Mouse (Mus musculus) midbrain, embryonic 14.5 days (tissue): Measurements from ENCODE around the gene Fgfr3. TPM values are rescaled to one million over a fixed set of nuclear protein-coding genes. Genes with fewer than 3 reads are reported as not detected.

ENCODE experiments used
- ATAC-seq: fragments of 200-750 bp; cut with Nextera tagmentation; 2 replicates; pipeline ENCODE4 v1.8.0; 2017; ENCODE audit warnings: moderate number of reproducible peaks, moderate library complexity; ENCODE audit not compliant: low FRiP score, low TSS enrichment
- DNase-seq: peaks from one replicate; pipeline ENCODE4 v3.0.0-alpha.2; 2015
- H3K27ac ChIP-seq: fragments of 300-500 bp; sonication (generic); replicated peaks from 2 replicates; pipeline ENCODE4 v1.5.1; 2014; ENCODE audit warnings: mild to moderate bottlenecking, low read depth, low read length, moderate library complexity
- H3K27me3 ChIP-seq: fragments of 300-500 bp; sonication (generic); 2 replicates; pipeline ENCODE4 v1.6.1; 2014; ENCODE audit warnings: low read length, control low read depth, mixed read lengths; ENCODE audit not compliant: control insufficient read depth, insufficient read depth
- H3K36me3 ChIP-seq: fragments of 300-500 bp; sonication (generic); 2 replicates; pipeline ENCODE4 v1.6.1; 2014; ENCODE audit warnings: low read length, control low read depth; ENCODE audit not compliant: control insufficient read depth, insufficient read depth
- H3K4me1 ChIP-seq: fragments of 300-500 bp; sonication (generic); 2 replicates; pipeline ENCODE4 v1.6.1; 2014; ENCODE audit warnings: mild to moderate bottlenecking, antibody characterized with exemption, low read length, control low read depth; ENCODE audit not compliant: control insufficient read depth, insufficient read depth
- H3K4me2 ChIP-seq: fragments of 300-500 bp; sonication (generic); 2 replicates; pipeline ENCODE4 v1.6.1; 2014; ENCODE audit warnings: mild to moderate bottlenecking, low read length, moderate library complexity
- H3K4me3 ChIP-seq: fragments of 300-500 bp; sonication (generic); replicated peaks from 2 replicates; pipeline ENCODE4 v1.5.1; 2014; ENCODE audit warnings: low read depth, low read length
- H3K9ac ChIP-seq: fragments of 300-500 bp; sonication (generic); replicated peaks from 2 replicates; pipeline ENCODE4 v1.6.1; 2014; ENCODE audit warnings: mild to moderate bottlenecking, low read length, moderate library complexity
- H3K9me3 ChIP-seq: fragments of 300-500 bp; sonication (generic); 2 replicates; pipeline ENCODE4 v1.6.1; 2016; ENCODE audit warnings: low read length, control low read depth, mixed read lengths; ENCODE audit not compliant: control insufficient read depth
- WGBS: fragments of 180-500 bp; shearing (Covaris S2); extraction: QIAGEN DNeasy Blood & Tissue Kit; methylation state at CpG from one replicate; pipeline ENCODE4 v1.1.7; 2014; 5-methylcytosine and 5-hydroxymethylcytosine counted together
- polyA plus RNA-seq: library from polyadenylated mRNA; unstranded; fragments of >200 nt; fragmentation: Nextera tagmentation; extraction: Ambion mirVana; gene quantifications from 2 replicates; pipeline ENCODE4 v1.2.1, GENCODE M21; 2014

Gene Fgfr3
- polyA plus RNA-seq, 1 experiment from 2014 or later, result 21.3 TPM

GRCm38 (mm10) chr5:33726891-33727290 is 5.4 kb downstream of the Fgfr3 start:
- Histone ChIP-seq H3K27me3 (peaks cover 16% of the 10 kb centered on the region), H3K4me1 (peaks cover 17% of the 10 kb centered on the region; the same call in 1 of the 2 replicates), H3K36me3 (peaks cover 14% of the 10 kb centered on the region; the same call in 1 of the 2 replicates), H3K4me2 (0 out of 2 replicates have a peak overlapping the region, but pooled peaks have one; percentile 96), H3K9me3 (no peaks in the 10 kb centered on the region), H3K4me3 (no peak overlapping the region), H3K9ac (no peak overlapping the region), H3K27ac (no peak overlapping the region)
- ATAC-seq (no peak), DNase-seq (no peak)
- 71% methylated on average over 1 of the region's 1 CpGs for WGBS

- Histone ChIP-seq H3K36me3 (peaks cover 21% of the 10 kb centered on the region), H3K27me3 (peaks cover 16% of the 10 kb centered on the region), H3K4me1 (0 out of 2 replicates have a peak, but pooled peaks cover 5% of the 10 kb centered on the region), H3K27ac (no peak overlapping the region), H3K4me2 (no peak overlapping the region), H3K4me3 (no peak overlapping the region), H3K9me3 (no peaks in the 10 kb centered on the region), H3K9ac (no peak overlapping the region)
- 82% methylated on average over 7 of the region's 7 CpGs for WGBS
- no peak for DNase-seq
- ATAC-seq, result no peak
These were observed 7.4 kb downstream of the Fgfr3 start for GRCm38 (mm10) chr5:33728841-33729240.

- Histone ChIP-seq H3K4me2 (no peak overlapping the region), H3K4me1 (no peaks in the 10 kb centered on the region), H3K27me3 (peaks cover 7% of the 10 kb centered on the region; the same call in 1 of the 2 replicates), H3K27ac (no peak overlapping the region), H3K9ac (no peak overlapping the region), H3K4me3 (no peak overlapping the region), H3K9me3 (no peaks in the 10 kb centered on the region), H3K36me3 (peaks cover 27% of the 10 kb centered on the region)
- whole genome bisulfite sequencing, result 56% methylated on average over 5 of the region's 5 CpGs
- ATAC-seq, result no peak
- DNase-seq, result no peak
These were observed 9.0 kb downstream of the Fgfr3 start for GRCm38 (mm10) chr5:33730516-33730915.

GRCm38 (mm10) chr5:33731051-33731450 is 9.6 kb downstream of the Fgfr3 start:
- no peak overlapping the region for H3K4me3 ChIP-seq
- no peak for ATAC-seq
- H3K27ac ChIP-seq, result no peak overlapping the region
- peaks cover 29% of the 10 kb centered on the region for H3K36me3 ChIP-seq
- no peaks in the 10 kb centered on the region for H3K9me3 ChIP-seq
- no peak overlapping the region for H3K4me2 ChIP-seq
- peaks cover 7% of the 10 kb centered on the region; the same call in 1 of the 2 replicates for H3K27me3 ChIP-seq
- no peak overlapping the region for H3K9ac ChIP-seq
- no peak for DNase-seq
- no peaks in the 10 kb centered on the region for H3K4me1 ChIP-seq
- 67% methylated on average over 21 of the region's 21 CpGs for WGBS

DNA sequence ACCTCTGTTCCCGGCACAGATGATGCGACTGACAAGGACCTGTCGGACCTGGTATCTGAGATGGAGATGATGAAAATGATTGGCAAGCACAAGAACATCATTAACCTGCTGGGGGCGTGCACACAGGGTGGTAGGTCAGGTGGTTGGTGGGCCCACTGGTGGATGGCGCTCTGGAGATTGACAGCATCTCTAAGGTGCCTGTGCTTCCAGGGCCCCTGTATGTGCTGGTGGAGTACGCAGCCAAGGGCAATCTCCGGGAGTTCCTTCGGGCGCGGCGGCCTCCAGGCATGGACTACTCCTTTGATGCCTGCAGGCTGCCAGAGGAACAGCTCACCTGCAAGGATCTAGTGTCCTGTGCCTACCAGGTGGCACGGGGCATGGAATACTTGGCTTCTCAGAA is 12.4 kb downstream of the Fgfr3 start:
- ATAC-seq (no peak), DNase-seq (no peak)
- H3K4me3 ChIP-seq, result no peak overlapping the region
- no peak overlapping the region for H3K27ac ChIP-seq
- no peak overlapping the region for H3K9ac ChIP-seq
- H3K4me1 ChIP-seq, result no peaks in the 10 kb centered on the region
- no peaks in the 10 kb centered on the region for H3K27me3 ChIP-seq
- H3K4me2 ChIP-seq, result no peak overlapping the region
- WGBS, result 96% methylated on average over 12 of the region's 12 CpGs
- H3K36me3 ChIP-seq, result peaks cover 28% of the 10 kb centered on the region
- H3K9me3 ChIP-seq, result no peaks in the 10 kb centered on the region

DNA sequence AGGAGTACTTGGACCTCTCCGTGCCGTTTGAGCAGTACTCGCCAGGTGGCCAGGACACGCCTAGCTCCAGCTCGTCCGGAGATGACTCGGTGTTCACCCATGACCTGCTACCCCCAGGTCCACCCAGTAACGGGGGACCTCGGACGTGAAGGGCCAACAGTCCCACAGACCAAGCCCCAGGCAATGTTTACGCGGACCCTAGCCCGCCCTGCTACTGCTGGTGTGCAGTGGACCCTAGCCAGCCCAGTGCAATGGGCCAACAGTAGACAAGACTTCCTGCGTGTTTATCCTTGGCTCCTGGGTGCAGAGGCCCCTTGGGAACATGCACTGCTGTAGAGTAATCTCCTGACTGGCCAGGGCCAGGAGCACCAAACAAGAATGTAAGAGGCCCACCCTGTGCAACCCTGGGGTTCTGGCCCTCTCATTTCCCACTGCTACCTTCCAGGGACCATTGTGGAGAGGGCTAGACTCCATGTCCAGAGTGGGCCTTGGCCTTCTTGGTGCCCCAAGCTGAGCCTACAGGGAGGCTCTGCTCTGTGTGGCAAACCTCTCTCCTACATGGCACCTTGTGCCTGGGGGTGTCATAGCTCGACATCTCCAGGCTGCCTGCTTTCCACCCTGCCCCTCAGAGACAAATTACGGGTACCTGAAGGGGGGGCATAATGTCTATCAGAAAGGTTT is 14.1 kb downstream of the Fgfr3 start:
- H3K36me3 ChIP-seq, result peaks cover 23% of the 10 kb centered on the region

DNA sequence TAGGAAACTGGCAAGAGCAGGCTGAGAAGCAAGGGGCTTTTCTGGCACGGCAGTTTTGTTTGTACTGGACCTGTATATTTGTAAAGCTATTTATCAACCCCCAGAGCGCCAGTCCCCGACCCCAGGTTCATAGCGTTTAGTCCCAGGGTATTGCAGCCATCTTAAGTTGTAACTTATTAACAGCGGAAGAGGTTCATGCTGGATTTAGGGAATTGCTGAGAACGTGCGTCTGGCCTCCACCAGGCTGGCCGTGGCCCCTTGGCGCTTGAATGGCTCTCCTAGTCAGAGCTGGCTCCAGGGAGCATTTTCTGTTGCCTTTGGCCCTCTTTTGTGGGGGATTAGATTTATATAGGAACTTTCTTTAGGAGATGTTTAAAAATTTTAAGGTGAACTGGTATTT is 14.8 kb downstream of the Fgfr3 start:
- ATAC-seq (no peak), DNase-seq (no peak)
- Histone ChIP-seq H3K4me2 (no peak overlapping the region), H3K4me3 (no peak overlapping the region), H3K9ac (no peak overlapping the region), H3K4me1 (no peaks in the 10 kb centered on the region), H3K27ac (no peak overlapping the region), H3K36me3 (peaks cover 30% of the 10 kb centered on the region), H3K9me3 (no peaks in the 10 kb centered on the region), H3K27me3 (no peaks in the 10 kb centered on the region)
- WGBS, result 75% methylated on average over 9 of the region's 9 CpGs

More for the DNA sequence above, 14.1 kb downstream of the Fgfr3 start:
- no peak overlapping the region for H3K27ac ChIP-seq
- no peak overlapping the region for H3K4me3 ChIP-seq
- ATAC-seq (no peak), DNase-seq (no peak)
- no peaks in the 10 kb centered on the region for H3K9me3 ChIP-seq
- no peak overlapping the region for H3K4me2 ChIP-seq
- no peaks in the 10 kb centered on the region for H3K27me3 ChIP-seq
- WGBS, result 90% methylated on average over 16 of the region's 16 CpGs
- no peaks in the 10 kb centered on the region for H3K4me1 ChIP-seq
- no peak overlapping the region for H3K9ac ChIP-seq

DNA sequence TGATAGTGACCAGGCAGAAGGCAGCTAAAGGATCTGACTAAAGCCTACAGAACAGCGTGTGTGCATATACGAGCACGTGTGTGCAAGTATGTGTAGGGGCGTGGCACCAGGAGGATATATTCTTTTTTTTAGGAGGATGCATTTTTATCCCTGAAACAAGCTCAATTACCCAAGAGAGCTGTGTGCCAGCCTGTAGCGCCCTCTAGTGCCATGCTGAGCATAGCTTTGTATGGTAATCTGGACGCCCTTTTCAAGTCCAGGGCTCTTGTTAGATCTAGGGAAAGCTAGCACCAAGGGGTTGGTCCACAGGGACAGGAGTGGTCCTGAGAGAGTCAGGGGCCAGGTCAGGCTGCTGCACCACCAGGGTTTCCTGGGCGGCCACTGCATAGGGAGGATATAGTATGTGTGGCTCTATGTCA is 16.4 kb downstream of the Fgfr3 start:
- Histone ChIP-seq H3K27ac (no peak overlapping the region), H3K9ac (no peak overlapping the region), H3K4me3 (no peak overlapping the region), H3K4me1 (no peaks in the 10 kb centered on the region), H3K9me3 (no peaks in the 10 kb centered on the region), H3K4me2 (no peak overlapping the region), H3K36me3 (peaks cover 35% of the 10 kb centered on the region), H3K27me3 (no peaks in the 10 kb centered on the region)
- peak; percentile 87 for DNase-seq
- WGBS, result 20% methylated on average over 7 of the region's 7 CpGs
- no peak; the same call in 1 of the 2 replicates for ATAC-seq

- no peak overlapping the region for H3K4me3 ChIP-seq
- no peaks in the 10 kb centered on the region for H3K4me1 ChIP-seq
- peaks cover 39% of the 10 kb centered on the region for H3K36me3 ChIP-seq
These were observed 16.9 kb downstream of the Fgfr3 start for GRCm38 (mm10) chr5:33738341-33738740.

More at GRCm38 (mm10) chr5:33738341-33738740, 16.9 kb downstream of the Fgfr3 start:
- Histone ChIP-seq H3K9me3 (no peaks in the 10 kb centered on the region), H3K27me3 (no peaks in the 10 kb centered on the region), H3K27ac (no peak overlapping the region), H3K4me2 (no peak overlapping the region), H3K9ac (no peak overlapping the region)
- DNase-seq, result no peak
- no peak for ATAC-seq
